Mouse (Mus musculus) hindbrain, postnatal 0 days (tissue): ENCODE data around the gene Plekha6. TPM values are rescaled to one million over a fixed set of nuclear protein-coding genes. Genes with fewer than 3 reads are reported as not detected.

ENCODE experiments used
- ATAC-seq: fragments of 200-750 bp; cut with Nextera tagmentation; 2 replicates; pipeline ENCODE4 v1.8.0; 2017; ENCODE audit warnings: mild to moderate bottlenecking, moderate TSS enrichment, moderate library complexity
- DNase-seq: peaks from one replicate; pipeline ENCODE4 v3.0.0-alpha.2; 2015; ENCODE audit warnings: low spot score
- H3K27ac ChIP-seq: fragments of 300-500 bp; sonication (generic); 2 replicates; pipeline ENCODE4 v1.5.1; 2014; ENCODE audit warnings: mild to moderate bottlenecking
- H3K27me3 ChIP-seq: fragments of 300-500 bp; sonication (generic); 2 replicates; pipeline ENCODE4 v1.6.1; 2014; ENCODE audit warnings: low read length, mixed read lengths; ENCODE audit not compliant: insufficient read depth
- H3K36me3 ChIP-seq: fragments of 300-500 bp; sonication (generic); 2 replicates; pipeline ENCODE4 v1.6.1; 2014; ENCODE audit warnings: low read length, mixed read lengths; ENCODE audit not compliant: insufficient read depth
- H3K4me1 ChIP-seq: fragments of 300-500 bp; sonication (generic); 2 replicates; pipeline ENCODE4 v1.6.1; 2014; ENCODE audit warnings: antibody characterized with exemption, low read length, mixed read lengths; ENCODE audit not compliant: insufficient read depth
- H3K4me2 ChIP-seq: fragments of 300-500 bp; sonication (generic); 2 replicates; pipeline ENCODE4 v1.6.1; 2014; ENCODE audit warnings: low read depth, mild to moderate bottlenecking, low read length, moderate library complexity, mixed read lengths
- H3K4me3 ChIP-seq: fragments of 300-500 bp; sonication (generic); 2 replicates; pipeline ENCODE4 v1.5.1; 2014; ENCODE audit warnings: low read length
- H3K9ac ChIP-seq: fragments of 300-500 bp; sonication (generic); replicated peaks from 2 replicates; pipeline ENCODE4 v1.6.1; 2014; ENCODE audit warnings: mild to moderate bottlenecking, low read length, moderate library complexity, mixed read lengths
- H3K9me3 ChIP-seq: fragments of 300-500 bp; sonication (generic); 2 replicates; pipeline ENCODE4 v1.6.1; 2016; ENCODE audit warnings: low read length, mixed read lengths
- CTCF ChIP-seq: IDR thresholded peaks from 2 replicates; pipeline ENCODE4 v1.5.1; 2016; ENCODE audit warnings: antibody characterized with exemption, control low read depth, low read depth
- WGBS: fragments of 180-500 bp; shearing (Covaris S2); extraction: QIAGEN DNeasy Blood & Tissue Kit; methylation state at CpG from one replicate; pipeline ENCODE4 v1.1.7; 2014; 5-methylcytosine and 5-hydroxymethylcytosine counted together
- polyA plus RNA-seq: library from polyadenylated mRNA; unstranded; fragments of >200 nt; fragmentation: Nextera tagmentation; extraction: Ambion mirVana; gene quantifications from 2 replicates; pipeline ENCODE4 v1.2.1, GENCODE M21; 2015
- total RNA-seq: library from RNA; depleted of rRNA; stranded (reverse); fragments of >200 nt; gene quantifications from 2 replicates; pipeline ENCODE4 v1.2.3, GENCODE M21; 2014

Plekha6 gene
- total and polyA plus RNA-seq, 2 experiments from 2014 or later: 9.7 to 41.0 TPM

DNA sequence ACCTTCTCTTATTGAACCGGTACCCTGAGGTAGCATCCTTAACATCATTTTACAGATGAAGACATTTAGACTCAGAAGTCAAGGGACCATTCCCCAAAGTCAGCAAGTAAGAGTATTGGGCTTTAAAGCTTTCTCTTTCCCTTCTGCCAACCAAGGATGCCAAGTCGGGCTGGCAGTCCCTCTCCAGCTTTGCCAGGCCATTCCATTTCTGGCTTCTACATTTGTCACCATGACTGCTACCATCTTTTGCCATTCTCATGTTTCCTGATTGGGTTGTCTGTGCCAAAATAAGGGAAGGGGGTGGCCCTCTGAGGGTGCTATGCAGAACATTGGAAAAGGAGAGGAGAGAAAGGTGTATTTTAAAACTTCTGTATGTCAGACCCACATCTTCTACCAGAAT lies 61.6 kb downstream of the Plekha6 start:
- no peak overlapping the region for H3K9ac ChIP-seq
- TF ChIP-seq CTCF: no peak
- no peak overlapping the region for H3K27ac ChIP-seq
- peaks cover 35% of the 10 kb centered on the region for H3K4me1 ChIP-seq
- H3K36me3 ChIP-seq: no peaks in the 10 kb centered on the region
- H3K27me3 ChIP-seq: no peaks in the 10 kb centered on the region
- H3K9me3 ChIP-seq: no peaks in the 10 kb centered on the region
- H3K4me2 ChIP-seq: no peak overlapping the region
- WGBS: 77% methylated on average over 2 of the region's 2 CpGs
- ATAC-seq: no peak
- no peak overlapping the region for H3K4me3 ChIP-seq
- DNase-seq: no peak

DNA sequence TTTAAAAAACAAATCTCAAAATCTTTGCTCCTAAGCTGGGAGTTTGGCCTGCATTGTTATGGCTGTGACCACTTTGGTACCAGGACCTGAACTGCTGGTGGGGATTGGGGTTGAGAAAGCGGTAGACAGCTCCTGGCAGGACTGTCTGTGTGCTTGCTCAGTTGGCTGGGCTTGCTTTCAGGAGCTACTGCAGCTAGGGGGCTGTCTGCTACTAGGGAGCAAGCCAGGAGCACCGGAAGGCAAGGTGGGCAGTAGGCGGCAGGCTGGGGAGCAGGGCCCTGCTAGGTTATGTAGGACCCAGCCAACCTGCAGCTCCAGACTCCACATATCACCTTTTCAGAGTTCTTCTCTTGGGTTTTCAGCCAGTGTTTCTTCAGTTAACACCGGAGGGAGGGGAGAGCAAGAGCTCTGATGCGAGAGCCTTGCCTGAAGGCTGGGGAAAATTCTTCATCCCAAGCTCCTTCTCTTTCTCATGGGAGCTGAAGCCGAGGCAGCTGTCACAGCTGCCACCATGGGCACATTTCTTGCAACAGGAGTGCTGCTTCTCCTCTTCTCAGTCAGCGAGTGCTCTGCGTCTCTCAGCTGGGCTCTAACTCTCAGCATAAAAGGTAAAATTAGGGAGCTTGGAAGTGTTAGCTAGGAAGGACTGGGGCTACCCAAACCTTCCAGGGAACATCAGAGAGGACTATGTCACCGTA lies 62.1 kb downstream of the Plekha6 start:
- no peak for ATAC-seq
- H3K9me3 ChIP-seq: no peaks in the 10 kb centered on the region
- H3K27ac ChIP-seq: peak overlapping the region; percentile 54; the same call in 1 of the 2 replicates
- no peak overlapping the region; the same call in 1 of the 2 replicates for H3K9ac ChIP-seq
- no peak overlapping the region for H3K4me3 ChIP-seq
- H3K4me2 ChIP-seq: no peak overlapping the region
- DNase-seq: peak; percentile 61
- no peaks in the 10 kb centered on the region for H3K27me3 ChIP-seq
- WGBS: 36% methylated on average over 9 of the region's 9 CpGs
- peaks cover 35% of the 10 kb centered on the region for H3K4me1 ChIP-seq
- peak; percentile 68 for TF ChIP-seq CTCF
- H3K36me3 ChIP-seq: no peaks in the 10 kb centered on the region

DNA sequence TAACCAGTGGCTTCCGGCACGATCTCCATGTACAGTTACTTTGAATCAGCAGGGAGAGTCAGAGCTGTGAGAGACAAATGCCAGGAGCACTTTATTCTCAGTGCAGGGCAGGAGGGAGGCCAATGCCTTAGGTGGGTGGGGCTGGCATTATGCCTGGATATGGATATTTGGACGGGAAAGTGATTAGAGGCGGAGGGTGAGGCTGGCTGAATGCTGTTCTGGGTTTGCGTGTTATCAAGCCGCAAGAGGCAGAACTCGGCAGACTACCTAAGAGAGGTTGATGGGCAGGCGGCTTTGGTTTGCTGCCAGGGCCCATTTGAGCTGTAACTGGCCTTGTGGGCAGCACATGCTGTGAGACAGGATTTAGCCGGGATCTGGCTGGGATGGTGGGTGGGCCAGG lies 62.9 kb downstream of the Plekha6 start:
- Histone ChIP-seq H3K9ac (no peak overlapping the region), H3K27me3 (no peaks in the 10 kb centered on the region), H3K4me2 (0 out of 2 replicates have a peak overlapping the region, but pooled peaks have one; percentile 7), H3K4me3 (no peak overlapping the region), H3K4me1 (peaks cover 33% of the 10 kb centered on the region), H3K27ac (peak overlapping the region; percentile 54; the same call in 1 of the 2 replicates), H3K9me3 (no peaks in the 10 kb centered on the region), H3K36me3 (no peaks in the 10 kb centered on the region)
- TF ChIP-seq CTCF: no peak
- ATAC-seq: peak; percentile 63
- 21% methylated on average over 9 of the region's 9 CpGs for WGBS
- DNase-seq: peak; percentile 68

DNA sequence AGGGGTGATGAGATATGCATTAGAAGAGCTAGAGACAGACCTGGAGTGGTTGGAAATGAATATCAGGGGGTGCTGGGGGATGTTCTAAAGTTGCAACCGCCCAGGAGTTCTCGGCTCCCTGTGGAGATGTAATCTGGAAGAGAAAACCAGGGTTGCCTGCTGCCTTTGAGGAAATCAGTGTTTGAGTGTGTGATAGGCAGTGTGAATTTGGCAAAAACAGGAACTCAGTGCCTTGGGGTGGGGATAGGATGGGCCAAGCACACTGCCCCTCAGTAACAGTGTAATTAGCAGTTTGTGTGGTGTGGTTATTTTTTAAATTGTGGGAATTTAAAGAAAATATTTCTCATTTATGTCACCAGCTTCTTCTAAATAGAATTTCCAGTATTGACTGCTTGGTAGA lies 63.4 kb downstream of the Plekha6 start:
- 32% methylated on average over 2 of the region's 2 CpGs for WGBS
- ATAC-seq: no peak
- Histone ChIP-seq H3K9ac (no peak overlapping the region), H3K27ac (peak overlapping the region; percentile 54; the same call in 1 of the 2 replicates), H3K4me2 (no peak overlapping the region), H3K36me3 (no peaks in the 10 kb centered on the region), H3K9me3 (no peaks in the 10 kb centered on the region), H3K4me3 (no peak overlapping the region), H3K27me3 (no peaks in the 10 kb centered on the region), H3K4me1 (peaks cover 31% of the 10 kb centered on the region)
- no peak for DNase-seq
- no peak for TF ChIP-seq CTCF

DNA sequence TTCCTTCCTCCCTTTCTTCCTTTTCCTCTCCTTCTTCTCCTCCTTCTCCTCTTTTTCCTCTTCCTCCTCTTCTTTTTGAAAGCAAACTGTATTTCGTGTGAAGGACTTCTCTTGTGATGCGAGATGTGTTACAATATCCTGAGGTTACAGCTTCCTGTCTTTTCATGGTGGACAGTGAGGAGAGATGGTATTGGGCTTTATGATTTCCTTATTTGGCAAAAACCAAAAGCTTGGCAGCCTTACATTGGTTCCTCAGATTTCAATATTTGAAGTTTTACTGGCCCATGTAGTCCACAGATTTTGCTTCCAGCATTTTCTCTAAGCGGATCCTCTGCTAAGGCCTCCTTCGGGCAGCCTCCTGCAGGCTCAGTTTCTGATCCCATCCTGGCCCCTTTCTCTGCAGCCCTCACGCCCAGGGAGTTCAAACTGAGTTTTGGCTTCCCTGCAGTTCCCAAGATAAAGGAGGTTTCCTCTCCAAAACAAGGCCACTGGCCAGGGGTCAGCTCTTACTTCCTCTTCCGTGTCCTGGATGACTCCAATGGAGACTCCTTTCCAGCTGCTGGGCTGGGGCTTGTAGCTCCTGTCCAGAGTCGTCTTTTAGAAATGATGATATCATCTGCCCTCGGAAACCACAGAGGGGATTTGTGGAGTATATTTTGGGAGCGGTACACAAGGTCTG lies 64.9 kb downstream of the Plekha6 start:
- Histone ChIP-seq H3K4me1 (peaks cover 21% of the 10 kb centered on the region), H3K9me3 (no peaks in the 10 kb centered on the region), H3K27ac (no peak overlapping the region), H3K27me3 (no peaks in the 10 kb centered on the region), H3K9ac (no peak overlapping the region), H3K4me3 (no peak overlapping the region), H3K36me3 (no peaks in the 10 kb centered on the region), H3K4me2 (no peak overlapping the region)
- no peak for TF ChIP-seq CTCF
- WGBS: 58% methylated on average over 9 of the region's 9 CpGs
- DNase-seq (no peak), ATAC-seq (no peak)

DNA sequence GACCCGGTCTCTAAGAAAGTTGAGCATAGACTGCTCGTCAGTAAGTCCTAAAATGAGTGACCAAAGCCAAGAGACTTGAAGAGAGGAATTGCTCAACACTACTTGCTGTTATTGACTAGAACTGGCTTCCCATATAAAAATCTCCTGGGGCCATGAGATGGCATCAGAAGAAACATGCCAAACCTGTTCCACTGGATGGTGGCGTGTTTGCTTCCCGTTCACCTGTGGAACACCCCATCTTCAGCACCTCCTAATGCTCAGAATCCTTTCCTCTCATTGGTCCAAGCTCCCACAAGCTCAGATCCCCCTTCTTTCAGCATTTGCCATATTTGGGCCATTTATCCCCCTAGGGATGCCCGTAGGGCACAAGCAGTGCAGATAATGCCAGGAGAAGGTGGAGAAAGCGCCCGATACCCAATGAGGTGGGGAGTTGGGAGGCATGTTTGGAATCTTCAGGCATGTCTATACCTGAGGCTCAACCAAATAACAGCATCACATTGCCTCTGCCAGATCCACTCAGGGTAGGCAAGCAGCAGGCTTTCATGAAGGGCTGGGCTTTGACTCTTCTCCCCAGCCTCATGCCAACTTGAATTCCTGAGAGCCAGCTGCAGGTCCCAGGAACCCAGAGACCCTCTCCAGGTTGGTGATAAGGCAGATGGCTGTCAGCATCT lies 67.6 kb downstream of the Plekha6 start:
- TF ChIP-seq CTCF: no peak
- Histone ChIP-seq H3K27me3 (no peaks in the 10 kb centered on the region), H3K36me3 (no peaks in the 10 kb centered on the region), H3K4me2 (no peak overlapping the region), H3K9ac (no peak overlapping the region), H3K9me3 (no peaks in the 10 kb centered on the region), H3K27ac (no peak overlapping the region), H3K4me3 (no peak overlapping the region), H3K4me1 (peaks cover 13% of the 10 kb centered on the region; the same call in 1 of the 2 replicates)
- DNase-seq: no peak
- no peak for ATAC-seq
- 97% methylated on average over 7 of the region's 7 CpGs for WGBS
